Mouse (Mus musculus) hindbrain, embryonic 13.5 days (tissue): ENCODE measurements around the gene Gabrd. TPM values are rescaled to one million over a fixed set of nuclear protein-coding genes. Genes with fewer than 3 reads are reported as not detected.
"Not testable (repeated sequence)": the region's sequence is repeated elsewhere in the genome, so short reads cannot be mapped to it uniquely, and the experiment has no call there.

Source experiments
- ATAC-seq: fragments of 200-750 bp; cut with Nextera tagmentation; 2 replicates; pipeline ENCODE4 v1.8.0; 2017; ENCODE audit warnings: moderate TSS enrichment; ENCODE audit not compliant: low FRiP score
- H3K27ac ChIP-seq: fragments of 300-500 bp; sonication (generic); 2 replicates; pipeline ENCODE4 v1.5.1; 2015; ENCODE audit warnings: inconsistent platforms, mild to moderate bottlenecking, moderate library complexity
- H3K27me3 ChIP-seq: fragments of 300-500 bp; sonication (generic); 2 replicates; pipeline ENCODE4 v1.6.1; 2015; ENCODE audit warnings: mild to moderate bottlenecking, inconsistent platforms
- H3K36me3 ChIP-seq: fragments of 300-500 bp; sonication (generic); 2 replicates; pipeline ENCODE4 v1.6.1; 2015; ENCODE audit warnings: mild to moderate bottlenecking, inconsistent platforms
- H3K4me1 ChIP-seq: fragments of 300-500 bp; sonication (generic); replicated peaks from 2 replicates; pipeline ENCODE4 v1.6.1; 2015; ENCODE audit warnings: inconsistent platforms
- H3K4me2 ChIP-seq: fragments of 300-500 bp; sonication (generic); 2 replicates; pipeline ENCODE4 v1.6.1; 2015; ENCODE audit warnings: inconsistent platforms, mild to moderate bottlenecking, moderate library complexity
- H3K4me3 ChIP-seq: fragments of 300-500 bp; sonication (generic); 2 replicates; pipeline ENCODE4 v1.5.1; 2015; ENCODE audit warnings: mild to moderate bottlenecking, inconsistent platforms
- H3K9ac ChIP-seq: fragments of 300-500 bp; sonication (generic); 2 replicates; pipeline ENCODE4 v1.6.1; 2015; ENCODE audit warnings: mild to moderate bottlenecking, inconsistent platforms
- H3K9me3 ChIP-seq: fragments of 300-500 bp; sonication (generic); 2 replicates; pipeline ENCODE4 v1.6.1; 2016; ENCODE audit warnings: inconsistent platforms
- whole genome bisulfite sequencing: fragments of 180-500 bp; shearing (Covaris S2); methylation state at CpG from one replicate; pipeline ENCODE4 v1.1.7; 2015; 5-methylcytosine and 5-hydroxymethylcytosine counted together
- polyA plus RNA-seq: library from polyadenylated mRNA; unstranded; fragments of >200 nt; fragmentation: Nextera tagmentation; extraction: Ambion mirVana; gene quantifications from 2 replicates; pipeline ENCODE4 v1.2.1, GENCODE M21; 2015

The Gabrd gene
- polyA plus RNA-seq = 0.10 and 0.17 TPM in 2 replicates

DNA sequence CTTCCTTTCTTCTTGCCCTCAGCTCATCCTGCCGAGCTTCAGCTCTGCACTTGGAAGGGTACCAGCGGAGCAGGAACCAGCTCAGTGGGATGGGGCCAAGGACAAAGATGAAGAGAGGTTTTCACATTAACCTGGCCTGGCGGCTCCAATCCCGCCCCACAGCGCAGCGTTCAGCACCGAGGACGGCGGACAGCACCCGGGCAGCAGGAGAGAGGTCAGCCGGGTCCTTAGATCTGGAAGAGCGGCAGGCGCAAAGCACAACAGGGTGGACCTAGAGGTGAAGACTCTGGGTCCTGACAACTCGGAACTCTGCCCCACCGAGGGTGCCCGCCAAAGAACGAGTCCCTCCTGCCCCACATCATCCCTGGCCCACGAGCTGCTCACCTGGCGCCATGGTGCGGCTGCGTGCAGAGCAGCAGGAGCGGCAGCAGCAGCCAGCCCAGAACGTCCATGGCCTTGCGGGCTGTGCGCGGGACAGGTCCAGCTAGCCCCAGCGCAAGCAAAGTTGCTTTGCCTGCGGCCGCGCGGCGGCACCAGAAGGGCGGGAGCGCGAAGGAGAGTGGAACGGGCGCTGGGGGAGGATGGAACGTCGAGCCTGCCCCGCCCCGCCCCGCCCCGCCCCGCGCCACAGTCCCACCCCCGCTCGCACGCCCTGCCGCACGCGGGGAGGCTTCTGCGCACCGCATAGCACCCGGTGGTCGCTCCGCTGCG is at the start of gene Gabrd:
TSS of gene Gabrd (minus strand) at position 602 of the 711 bp plus-strand sequence.
- peak within 1 kb of the TSS; percentile 76 for H3K4me2 ChIP-seq
- no peaks in the 10 kb centered on the region for H3K36me3 ChIP-seq
- 1% methylated on average over 52 of the region's 57 CpGs for WGBS
- H3K4me1 ChIP-seq = peaks cover 11% of the 10 kb centered on the region
- H3K9me3 ChIP-seq = no peaks in the 10 kb centered on the region
- ATAC-seq = peak; percentile 61; the same call in 1 of the 2 replicates
- no peak within 1 kb of the TSS for H3K27ac ChIP-seq
- H3K4me3 ChIP-seq = peak within 1 kb of the TSS; percentile 44
- peaks cover 78% of the 10 kb centered on the region for H3K27me3 ChIP-seq
- peak within 1 kb of the TSS; percentile 56 for H3K9ac ChIP-seq

GRCm38 (mm10) chr4:155442808-155443207 is 44.9 kb upstream of the Gabrd start:
- no peak for ATAC-seq
- no peaks in the 10 kb centered on the region for H3K4me1 ChIP-seq
- H3K27me3 ChIP-seq = no peaks in the 10 kb centered on the region
- H3K36me3 ChIP-seq = no peaks in the 10 kb centered on the region
- H3K4me3 ChIP-seq = no peak overlapping the region
- no peaks in the 10 kb centered on the region for H3K9me3 ChIP-seq
- no peak overlapping the region for H3K4me2 ChIP-seq
- H3K9ac ChIP-seq = no peak overlapping the region
- 91% methylated on average over 3 of the region's 3 CpGs for WGBS
- H3K27ac ChIP-seq = no peak overlapping the region

DNA sequence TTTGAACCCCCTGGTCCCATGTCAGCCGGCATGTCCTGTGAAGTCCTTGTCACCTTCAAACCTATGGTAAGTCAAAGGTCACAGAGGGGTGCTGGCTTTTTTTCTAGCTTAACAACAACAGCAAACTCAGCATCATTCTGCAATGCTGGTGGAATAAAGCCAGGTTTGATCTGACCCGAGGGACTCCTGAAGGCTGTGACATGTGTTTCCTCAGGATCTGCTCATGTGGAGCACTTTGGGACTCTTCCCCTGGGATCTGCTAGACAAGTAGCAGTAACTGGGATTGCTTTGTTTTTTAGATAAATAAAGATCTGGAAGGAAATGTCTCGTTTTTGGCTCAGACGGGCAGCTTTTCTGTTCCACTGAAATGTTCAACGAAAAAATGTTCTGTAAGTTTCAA is 36.1 kb upstream of the Gabrd start:
- no peak overlapping the region for H3K4me3 ChIP-seq
- H3K36me3 ChIP-seq = no peaks in the 10 kb centered on the region
- 87% methylated on average over 5 of the region's 5 CpGs for WGBS
- no peak for ATAC-seq
- H3K9me3 ChIP-seq = no peaks in the 10 kb centered on the region
- no peaks in the 10 kb centered on the region for H3K27me3 ChIP-seq
- no peak overlapping the region for H3K4me2 ChIP-seq
- no peaks in the 10 kb centered on the region for H3K4me1 ChIP-seq
- no peak overlapping the region for H3K9ac ChIP-seq
- H3K27ac ChIP-seq = no peak overlapping the region

GRCm38 (mm10) chr4:155432358-155432757 is 34.4 kb upstream of the Gabrd start:
- Histone ChIP-seq H3K4me2 (no peak overlapping the region), H3K27me3 (no peaks in the 10 kb centered on the region), H3K36me3 (no peaks in the 10 kb centered on the region), H3K9ac (no peak overlapping the region), H3K4me3 (no peak overlapping the region), H3K27ac (no peak overlapping the region), H3K4me1 (no peaks in the 10 kb centered on the region), H3K9me3 (no peaks in the 10 kb centered on the region)
- no peak for ATAC-seq
- 86% methylated on average over 6 of the region's 6 CpGs for WGBS

DNA sequence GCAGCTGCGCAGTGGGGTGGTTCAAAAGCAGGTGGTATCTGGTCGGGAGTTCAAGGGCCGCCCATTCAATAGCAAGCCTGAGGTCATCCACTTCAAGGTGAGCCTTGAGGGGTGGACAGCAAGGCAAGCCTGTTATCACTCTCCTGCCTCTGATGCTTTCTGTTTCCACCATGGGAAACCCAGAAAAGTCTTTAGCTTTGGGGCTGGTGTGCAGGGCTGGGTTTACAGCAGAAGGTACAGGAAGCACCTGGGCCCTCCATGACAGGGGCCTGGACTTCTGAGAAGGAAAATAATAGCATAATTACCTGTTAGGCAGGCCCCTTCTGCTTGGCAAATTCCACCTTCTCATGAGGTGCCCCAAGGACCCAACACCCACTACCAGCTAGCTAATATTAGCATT is 31.3 kb upstream of the Gabrd start:
- H3K4me3 ChIP-seq = no peak overlapping the region
- no peaks in the 10 kb centered on the region for H3K27me3 ChIP-seq
- no peak overlapping the region for H3K4me2 ChIP-seq
- no peaks in the 10 kb centered on the region for H3K36me3 ChIP-seq
- no peaks in the 10 kb centered on the region for H3K9me3 ChIP-seq
- H3K27ac ChIP-seq = no peak overlapping the region
- 93% methylated on average over 3 of the region's 3 CpGs for WGBS
- ATAC-seq = no peak
- no peak overlapping the region for H3K9ac ChIP-seq
- no peaks in the 10 kb centered on the region for H3K4me1 ChIP-seq

DNA sequence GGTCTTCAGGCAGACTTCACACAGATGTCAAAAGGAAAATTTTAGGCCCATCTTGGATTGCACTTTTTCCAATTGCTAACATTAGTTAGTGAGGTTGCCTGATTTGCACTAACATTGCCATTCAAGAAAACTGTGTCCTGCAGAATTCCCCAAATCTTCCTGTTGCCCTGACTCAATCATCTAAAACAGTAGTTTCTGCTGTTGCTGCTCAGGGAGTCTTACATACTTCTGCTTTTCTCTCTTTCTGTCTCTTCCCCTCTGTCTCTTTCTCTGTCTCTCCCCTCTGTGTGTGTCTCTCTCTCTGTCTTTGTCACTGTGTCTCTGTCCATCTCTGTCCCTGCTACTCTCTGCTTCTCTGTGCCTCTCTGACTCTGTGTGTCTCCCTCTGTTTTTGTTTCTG is 30.5 kb upstream of the Gabrd start:
- no peak for ATAC-seq
- no peak overlapping the region for H3K4me3 ChIP-seq
- no peaks in the 10 kb centered on the region for H3K9me3 ChIP-seq
- no peak overlapping the region for H3K27ac ChIP-seq
- H3K36me3 ChIP-seq = no peaks in the 10 kb centered on the region
- no peaks in the 10 kb centered on the region for H3K27me3 ChIP-seq
- no peaks in the 10 kb centered on the region for H3K4me1 ChIP-seq
- no peak overlapping the region for H3K9ac ChIP-seq
- no peak overlapping the region for H3K4me2 ChIP-seq

DNA sequence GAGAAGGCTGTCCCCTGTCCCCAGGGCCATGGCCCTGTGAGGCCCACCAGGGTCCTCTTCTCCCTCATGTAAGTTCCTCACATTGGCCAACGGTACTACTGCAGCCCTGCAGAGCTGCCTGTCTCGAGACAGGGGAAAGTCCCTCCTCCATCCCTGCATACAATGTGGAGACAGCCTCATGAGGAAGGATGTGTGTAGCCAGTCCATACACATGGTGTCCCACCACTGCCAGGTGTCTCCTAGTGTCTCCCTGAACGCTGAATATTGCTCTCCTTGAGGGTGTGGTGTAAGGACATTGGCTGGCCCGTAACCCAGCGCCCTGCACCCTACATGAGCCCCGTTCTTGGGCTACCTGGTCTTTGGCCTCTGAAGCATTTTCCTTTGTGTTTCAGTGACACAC is 28.4 kb upstream of the Gabrd start:
- Histone ChIP-seq H3K4me2 (no peak overlapping the region), H3K4me3 (no peak overlapping the region), H3K27me3 (no peaks in the 10 kb centered on the region), H3K27ac (no peak overlapping the region), H3K36me3 (no peaks in the 10 kb centered on the region; the same call in 1 of the 2 replicates), H3K9ac (no peak overlapping the region), H3K9me3 (no peaks in the 10 kb centered on the region), H3K4me1 (no peaks in the 10 kb centered on the region)
- ATAC-seq = no peak
- 87% methylated on average over 6 of the region's 6 CpGs for WGBS

GRCm38 (mm10) chr4:155423988-155424387 is 26.1 kb upstream of the Gabrd start:
- Histone ChIP-seq H3K9ac (no peak overlapping the region), H3K27me3 (no peaks in the 10 kb centered on the region)

GRCm38 (mm10) chr4:155421412-155422370 is 23.8 kb upstream of the Gabrd start:
- not testable (repeated sequence) for H3K9me3 ChIP-seq, H3K27me3 ChIP-seq, H3K36me3 ChIP-seq, H3K9ac ChIP-seq, H3K27ac ChIP-seq, H3K4me1 ChIP-seq, ATAC-seq, H3K4me3 ChIP-seq, H3K4me2 ChIP-seq
- WGBS = 91% methylated on average over 23 of the region's 30 CpGs

More at GRCm38 (mm10) chr4:155423988-155424387, 26.1 kb upstream of the Gabrd start:
- WGBS = 90% methylated on average over 5 of the region's 5 CpGs
- H3K4me3 ChIP-seq = no peak overlapping the region
- H3K36me3 ChIP-seq = peaks cover 3% of the 10 kb centered on the region
- no peaks in the 10 kb centered on the region for H3K4me1 ChIP-seq
- H3K27ac ChIP-seq = no peak overlapping the region
- H3K4me2 ChIP-seq = no peak overlapping the region
- no peak for ATAC-seq
- no peaks in the 10 kb centered on the region for H3K9me3 ChIP-seq

- H3K27ac ChIP-seq = no peak overlapping the region
- no peak overlapping the region for H3K4me3 ChIP-seq
- no peaks in the 10 kb centered on the region for H3K4me1 ChIP-seq
- H3K27me3 ChIP-seq = no peaks in the 10 kb centered on the region
- ATAC-seq = no peak
- WGBS = 84% methylated on average over 3 of the region's 3 CpGs
- H3K36me3 ChIP-seq = peaks cover 3% of the 10 kb centered on the region
- no peak overlapping the region for H3K4me2 ChIP-seq
- no peak overlapping the region for H3K9ac ChIP-seq
- no peaks in the 10 kb centered on the region for H3K9me3 ChIP-seq
These were observed 22.2 kb upstream of the Gabrd start for GRCm38 (mm10) chr4:155420137-155420536.

DNA sequence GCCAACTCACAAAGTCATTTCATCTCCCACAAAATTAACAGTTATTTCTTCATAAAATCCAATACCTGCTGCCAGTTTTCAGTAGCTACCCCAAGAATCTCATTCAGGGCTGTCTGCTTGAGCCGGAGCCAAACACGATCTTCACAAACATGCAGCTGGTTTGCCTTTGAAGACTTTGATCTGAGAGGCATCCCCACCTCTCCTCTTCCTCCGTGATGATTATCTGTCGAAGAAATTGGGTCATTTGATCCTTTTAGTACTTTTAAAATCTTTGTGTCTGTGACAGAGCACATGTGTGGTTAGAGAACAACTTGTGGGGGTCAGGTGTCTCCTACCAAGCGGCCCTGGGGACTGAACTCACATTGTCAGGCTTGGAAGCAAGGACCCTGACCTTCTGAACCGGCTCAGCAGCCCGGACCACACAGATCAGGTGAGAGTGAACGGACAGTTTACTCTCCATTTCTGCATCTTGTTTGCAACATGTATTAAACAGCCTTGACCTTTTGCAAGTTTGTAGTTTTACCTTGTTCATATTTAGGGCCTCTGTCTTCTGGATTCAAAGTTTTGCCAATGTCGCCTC is 16.8 kb upstream of the Gabrd start:
- no peak for ATAC-seq
- no peak overlapping the region for H3K4me2 ChIP-seq
- H3K27ac ChIP-seq = no peak overlapping the region
- H3K36me3 ChIP-seq = no peaks in the 10 kb centered on the region
- no peaks in the 10 kb centered on the region for H3K9me3 ChIP-seq
- H3K4me1 ChIP-seq = peaks cover 2% of the 10 kb centered on the region
- H3K4me3 ChIP-seq = no peak overlapping the region
- WGBS = 88% methylated on average over 9 of the region's 9 CpGs
- no peak overlapping the region for H3K9ac ChIP-seq
- no peaks in the 10 kb centered on the region for H3K27me3 ChIP-seq

GRCm38 (mm10) chr4:155413641-155414335 is 15.9 kb upstream of the Gabrd start:
- Histone ChIP-seq H3K9ac (no peak overlapping the region), H3K4me1 (peaks cover 5% of the 10 kb centered on the region), H3K27ac (no peak overlapping the region), H3K4me2 (no peak overlapping the region), H3K4me3 (no peak overlapping the region), H3K9me3 (no peaks in the 10 kb centered on the region), H3K36me3 (no peaks in the 10 kb centered on the region), H3K27me3 (no peaks in the 10 kb centered on the region)
- ATAC-seq = no peak
- 92% methylated on average over 11 of the region's 11 CpGs for WGBS
